Mouse (Mus musculus): Measurements from ENCODE around the gene Tbc1d7.

GRCm38 (mm10) chr13:43152005-43152520, 19.2 kb downstream of the Tbc1d7 start:
- TF ChIP-seq POLR2A (IDR thresholded peaks at IDR 0.05; ENCODE audit: low read depth, low read length) = no peak
- TF ChIP-seq CTCF (IDR thresholded peaks at IDR 0.05; ENCODE audit: extremely low read depth, insufficient read length, insufficient replicate concordance, low read depth, low read length) = no peak

All from small intestine, adult 2 months (tissue).